Mouse (Mus musculus): Measurements from ENCODE around the gene Fn3krp. TPM values are rescaled to one million over a fixed set of nuclear protein-coding genes. Genes with fewer than 3 reads are reported as not detected.

Gene Fn3krp
- total RNA-seq (2021): 1 to 10 TPM; 5.2 to 6.5 TPM

DNA sequence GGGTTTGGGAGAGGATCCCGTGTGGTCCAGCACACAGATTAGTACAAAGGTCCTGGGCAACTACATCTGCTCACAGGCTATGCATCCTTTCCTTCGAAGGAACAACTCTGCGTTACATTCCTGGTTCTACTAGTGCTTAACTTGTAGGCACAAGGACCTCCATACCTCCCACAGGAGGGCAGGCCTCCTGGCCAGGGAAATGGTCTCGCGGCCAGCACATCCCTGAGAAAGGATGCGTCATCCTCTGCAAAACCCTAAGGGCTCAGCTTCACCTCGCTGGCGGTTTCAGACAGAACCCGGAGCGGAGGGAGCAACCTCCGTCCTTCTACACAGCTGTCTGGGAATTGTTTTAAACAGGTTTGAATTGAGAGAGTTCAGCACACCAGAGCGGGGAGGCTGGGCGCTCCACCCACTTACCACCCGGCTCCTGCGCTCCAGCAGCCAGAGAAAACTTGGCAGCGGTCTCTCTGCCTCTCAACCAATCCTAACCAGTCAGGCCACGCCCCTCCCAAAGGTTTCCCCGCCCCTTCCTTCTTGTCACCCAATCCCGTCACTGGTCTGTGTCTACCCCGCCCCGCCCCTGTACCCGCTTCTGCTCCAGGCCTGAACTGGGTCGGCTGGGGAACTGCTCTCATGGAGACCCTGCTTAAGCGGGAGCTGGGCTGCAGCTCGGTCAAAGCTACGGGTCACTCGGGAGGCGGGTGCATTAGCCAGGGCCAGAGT, at the start of gene Fn3krp:
TSS of gene Fn3krp (plus strand) at position 572 of the 723 bp plus-strand sequence.
- peak; percentile 100 for DNase-seq

DNA sequence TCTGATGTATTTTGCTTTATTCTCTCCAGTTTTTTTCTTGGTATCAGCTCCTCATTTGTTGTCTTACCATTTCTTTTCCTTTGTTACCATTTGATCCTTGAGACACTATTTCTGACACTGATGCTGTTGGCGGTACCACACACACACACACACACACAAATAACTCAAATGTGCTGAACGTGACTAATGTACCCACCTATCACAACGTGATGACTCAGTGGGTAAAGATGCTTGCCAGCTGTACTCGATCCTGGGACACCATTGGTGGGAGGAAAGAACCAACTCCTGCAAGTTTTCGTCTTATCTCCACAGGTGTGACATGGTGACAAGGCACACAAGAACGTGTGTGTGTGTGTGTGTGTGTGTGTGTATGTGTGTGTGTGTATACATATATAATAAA, 47.9 kb upstream of the Fn3krp start:
- DNase-seq: no peak

DNA sequence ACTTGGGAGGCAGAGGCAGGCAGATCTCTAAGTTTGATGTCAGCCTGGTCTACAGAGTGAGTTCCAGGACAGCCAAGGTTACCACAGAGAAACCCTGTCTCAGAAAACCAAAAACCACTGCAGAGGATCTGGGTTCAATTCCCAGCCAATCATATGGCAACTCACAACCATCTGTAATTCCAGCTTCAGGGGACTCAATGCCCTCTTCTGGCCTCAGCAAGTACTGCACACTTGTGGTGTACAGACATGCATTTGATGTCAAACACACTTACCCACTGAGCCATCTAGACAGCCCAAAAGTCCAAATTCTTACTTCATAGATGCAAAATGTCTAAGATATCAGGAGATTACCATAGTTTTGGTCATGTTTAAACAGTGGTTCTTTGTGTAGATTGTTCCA, 42.6 kb upstream of the Fn3krp start:
- DNase-seq: no peak

DNA sequence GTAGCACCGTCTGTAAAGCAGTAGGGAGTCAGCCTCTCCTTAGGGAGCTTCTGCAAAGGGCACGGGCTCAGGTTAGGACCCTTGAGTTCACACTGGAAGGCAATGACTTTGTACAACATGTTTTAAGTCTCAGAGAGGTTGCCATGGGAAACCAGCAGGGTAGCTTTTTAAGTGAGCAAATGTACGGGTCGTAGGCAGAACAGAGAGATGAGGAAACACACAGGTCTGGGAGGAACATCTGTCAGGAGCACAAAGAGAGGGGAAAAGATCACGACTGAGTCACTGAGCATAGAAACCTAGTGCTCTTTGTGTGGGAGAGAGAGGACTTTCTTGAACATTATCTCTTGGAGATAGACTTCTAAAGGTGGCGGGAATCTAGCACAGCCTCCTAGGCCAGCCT, 40.9 kb upstream of the Fn3krp start:
- DNase-seq: no peak

DNA sequence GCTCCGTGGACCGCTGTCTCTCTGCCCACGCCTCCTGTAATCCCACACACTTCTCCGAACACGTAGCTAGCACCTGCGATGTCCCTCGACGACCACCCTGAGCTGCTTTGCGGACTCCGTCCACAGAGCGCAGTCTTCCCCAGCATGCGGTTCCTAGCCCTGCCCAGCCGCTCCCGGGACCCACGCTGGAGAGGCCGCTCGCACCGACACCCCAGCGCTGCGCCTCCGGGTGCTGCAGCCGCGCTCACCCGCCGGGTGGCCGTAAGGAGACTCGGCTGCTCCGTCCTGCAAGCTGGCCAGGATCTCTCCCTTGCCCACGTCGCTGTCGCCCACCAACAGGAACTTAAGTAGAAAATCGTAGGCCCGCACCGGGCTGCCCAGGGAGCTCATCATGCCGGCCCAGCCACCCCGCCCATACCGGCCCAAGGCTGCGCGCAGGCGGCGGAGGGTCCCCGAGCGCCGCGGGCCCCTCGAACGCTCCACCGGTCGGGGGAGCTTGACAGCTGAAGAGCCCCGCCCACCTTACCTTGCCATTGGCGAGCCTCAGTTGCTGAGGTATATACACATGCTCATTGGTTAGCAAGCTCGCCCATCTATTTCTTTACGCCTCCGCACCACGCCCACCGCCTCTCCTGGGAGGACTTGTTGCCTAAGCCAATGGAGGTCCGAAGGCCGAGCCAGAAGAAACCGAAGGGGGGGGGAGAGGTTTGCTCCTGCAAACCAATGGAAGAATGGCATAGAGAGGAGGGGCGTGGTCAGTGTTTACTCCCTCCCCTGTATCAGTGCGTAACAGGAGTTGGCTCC, 33.2 kb upstream of the Fn3krp start, which contains the start of gene Rab40b:
TSS of gene Rab40b (minus strand) at position 502 of the 804 bp plus-strand sequence.
- DNase-seq: peak; percentile 94

DNA sequence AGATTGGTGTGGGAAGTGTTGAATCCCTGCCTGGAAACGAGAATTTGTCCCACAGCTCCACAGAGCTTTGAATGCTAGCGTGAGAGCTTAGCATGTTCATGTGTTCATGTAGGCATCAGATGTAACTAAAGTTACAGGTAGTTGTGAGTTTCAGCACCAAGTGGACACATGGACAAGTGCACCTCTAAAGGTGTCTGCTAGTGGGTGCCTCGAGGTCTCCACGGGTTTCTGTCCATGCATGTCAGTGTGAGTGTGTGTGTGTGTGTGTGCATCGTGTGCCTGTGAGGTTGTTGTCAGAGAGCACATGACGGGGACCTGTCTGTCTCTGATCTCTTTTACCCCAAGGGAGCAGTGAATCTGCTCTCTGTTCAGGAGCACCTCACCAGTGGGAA, 32.7 kb upstream of the Fn3krp start:
- DNase-seq: no peak

DNA sequence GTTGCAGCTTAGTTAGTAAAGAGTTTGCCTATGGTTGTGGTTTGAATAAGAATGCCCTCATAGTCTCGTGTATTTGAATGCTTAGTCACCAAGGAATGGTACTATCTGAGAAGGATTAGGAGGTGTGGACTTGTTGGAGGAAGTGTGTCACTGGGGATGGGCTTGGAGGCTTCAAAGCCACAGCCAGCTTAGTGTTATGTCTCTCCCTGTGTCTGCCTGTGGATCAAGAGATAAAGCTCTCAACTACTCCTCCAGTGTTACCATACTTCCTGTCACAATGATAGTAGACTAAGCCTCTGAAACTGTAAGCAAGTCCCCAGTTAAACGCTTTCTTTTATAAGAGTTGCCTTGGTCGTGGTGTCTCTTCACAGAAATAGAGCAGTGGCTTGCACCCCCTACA, 30.4 kb upstream of the Fn3krp start:
- no peak for DNase-seq

DNA sequence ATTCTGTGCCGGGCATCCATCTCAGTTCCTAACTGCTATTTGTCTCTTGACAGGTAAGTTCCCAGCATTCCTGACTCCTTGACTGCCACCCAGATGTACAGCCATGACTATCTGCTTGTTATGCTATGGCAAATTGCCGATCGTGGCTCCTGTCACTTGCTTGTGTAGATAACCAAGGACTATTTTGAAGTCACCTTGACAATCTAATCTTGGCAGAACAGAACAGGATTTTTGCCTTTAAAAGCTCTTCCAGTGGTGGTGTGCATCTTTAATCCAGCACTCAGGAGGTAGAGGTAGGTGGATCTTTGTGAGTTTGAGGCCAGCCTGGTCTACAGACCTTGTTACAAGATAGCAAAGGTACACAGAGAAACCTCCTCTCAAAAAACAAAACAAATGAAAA, 28.8 kb upstream of the Fn3krp start:
- no peak for DNase-seq

DNA sequence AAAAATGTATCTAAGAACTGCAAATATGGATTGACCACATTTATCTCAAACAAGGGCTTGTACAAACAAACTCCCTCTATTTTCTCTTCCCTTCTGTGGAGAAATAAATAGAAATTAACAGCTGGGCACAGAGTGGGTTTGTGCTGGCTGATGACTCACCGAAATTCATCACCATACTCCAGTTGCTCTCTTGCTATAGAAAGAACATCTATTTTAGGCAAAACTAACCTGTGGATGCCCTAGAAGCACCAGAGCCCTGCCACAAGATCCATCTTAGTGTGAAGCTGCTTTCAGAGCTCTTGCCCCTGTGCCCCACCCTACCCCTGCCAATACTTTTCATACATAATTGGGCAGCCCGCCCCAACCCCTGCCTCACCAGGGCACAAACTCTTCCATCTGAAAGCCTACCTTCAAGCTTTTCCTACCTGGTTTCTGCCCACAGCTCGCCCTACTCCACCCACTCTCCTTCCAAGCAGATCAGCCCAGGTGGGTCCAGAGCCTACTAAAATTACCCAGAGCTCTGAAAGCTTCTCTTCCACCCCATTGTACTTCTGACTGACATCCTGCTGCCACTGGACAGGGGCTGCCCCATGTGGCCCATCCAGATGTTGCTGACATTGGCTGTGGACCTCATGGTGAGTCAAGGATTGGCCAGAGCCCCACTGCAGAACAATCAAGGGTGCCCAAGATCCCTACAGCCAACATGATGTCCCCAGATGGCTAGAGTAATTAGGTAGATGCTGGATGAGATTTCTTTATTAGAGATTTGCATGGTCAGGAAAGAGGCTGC, 13.6 kb upstream of the Fn3krp start:
- no peak for DNase-seq

DNA sequence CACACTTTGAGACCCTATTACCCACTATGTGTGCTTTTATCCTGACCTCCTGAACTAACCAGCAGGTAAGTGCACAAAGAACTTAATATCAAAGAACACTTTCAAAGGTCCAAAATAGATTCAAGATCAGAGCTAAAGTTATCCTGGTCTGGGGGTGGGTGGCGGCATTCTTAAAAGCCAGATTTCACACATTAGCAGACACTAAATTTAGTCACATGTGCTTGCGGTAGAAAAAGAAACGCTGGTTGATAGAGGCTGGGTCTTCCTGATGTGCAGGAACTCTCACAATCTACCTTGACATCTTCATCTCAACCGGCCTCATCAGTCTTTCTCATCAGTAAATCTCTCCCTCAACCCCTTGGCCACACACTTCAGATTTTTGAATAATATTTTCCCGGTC, 6.4 kb upstream of the Fn3krp start:
- no peak for DNase-seq

DNA sequence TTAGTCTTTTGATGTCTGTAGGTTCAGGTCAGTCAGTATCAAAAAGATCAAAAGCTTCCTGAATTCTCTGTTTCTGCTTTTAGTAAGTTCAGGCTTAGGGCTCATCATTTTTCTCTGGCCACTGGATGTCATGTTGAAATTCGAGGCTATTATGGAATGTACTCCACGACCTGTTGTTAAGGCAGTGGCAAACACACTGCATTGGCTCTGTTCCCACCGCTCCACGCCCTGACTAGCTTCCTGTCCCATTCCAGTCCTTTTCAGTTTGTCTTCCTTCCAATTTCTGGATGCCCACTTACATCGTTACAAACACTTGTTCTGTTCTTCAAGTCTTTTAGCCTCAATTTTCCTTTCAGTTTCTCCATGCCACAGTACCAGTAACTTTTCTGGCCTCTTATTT, 5.8 kb upstream of the Fn3krp start:
- peak; percentile 17 for DNase-seq

DNA sequence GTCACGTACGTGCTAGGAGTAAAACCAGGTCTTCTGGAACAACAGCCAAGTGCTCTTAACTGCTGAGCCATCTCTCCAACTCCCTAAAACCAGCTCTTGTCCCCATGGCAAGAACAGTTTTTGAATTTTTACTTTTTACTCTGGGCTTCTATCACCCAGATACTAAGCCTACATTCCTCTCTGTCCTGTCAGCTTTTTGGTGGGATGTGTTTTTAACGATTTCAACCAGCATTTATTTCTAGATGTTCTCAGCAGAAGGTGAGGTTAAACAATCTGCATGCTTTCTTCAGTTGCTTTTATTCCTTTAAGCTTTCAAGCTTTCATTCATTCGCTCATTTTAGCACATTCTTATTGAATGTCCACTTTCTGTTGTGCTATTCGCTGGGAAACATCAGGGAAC, 3.2 kb upstream of the Fn3krp start:
- DNase-seq: no peak

DNA sequence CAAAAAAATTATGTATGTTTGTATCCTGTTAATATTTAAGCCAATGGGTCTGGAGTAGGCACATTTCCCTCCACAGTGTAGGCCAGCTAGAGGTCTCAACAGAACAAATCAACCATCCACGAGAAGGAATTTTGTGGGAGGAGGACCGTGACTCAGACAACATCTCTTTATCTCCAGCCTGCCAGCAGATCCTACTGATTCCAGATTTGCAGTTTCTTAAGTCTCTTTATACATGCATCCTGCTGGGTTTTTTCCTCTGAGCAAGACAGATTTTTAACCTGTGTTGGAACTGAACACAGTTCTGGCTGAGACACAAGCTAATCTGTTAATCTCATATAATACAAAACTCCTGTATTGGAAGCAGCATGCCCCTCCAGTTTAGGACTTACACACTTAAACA, 2.3 kb upstream of the Fn3krp start:
- DNase-seq: no peak

DNA sequence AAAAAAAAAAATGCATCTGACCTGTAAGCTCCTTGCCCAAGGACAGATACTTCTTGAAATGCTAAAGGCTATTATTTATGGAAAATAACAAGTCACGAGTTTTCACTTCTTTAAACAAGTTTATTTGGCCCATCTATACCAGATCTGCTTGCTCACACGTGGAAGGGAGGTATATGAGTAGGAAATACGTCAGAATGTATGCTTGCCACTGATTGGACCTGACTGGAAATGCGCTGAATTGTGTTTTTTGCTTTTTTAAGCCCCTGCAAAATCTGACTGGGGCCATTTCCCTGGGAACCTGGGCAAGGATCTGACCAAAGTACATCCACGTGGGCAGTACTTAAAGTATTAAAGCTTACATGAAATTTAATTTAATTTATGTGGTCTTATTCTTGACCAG, 822 bp upstream of the Fn3krp start:
- DNase-seq: no peak

DNA sequence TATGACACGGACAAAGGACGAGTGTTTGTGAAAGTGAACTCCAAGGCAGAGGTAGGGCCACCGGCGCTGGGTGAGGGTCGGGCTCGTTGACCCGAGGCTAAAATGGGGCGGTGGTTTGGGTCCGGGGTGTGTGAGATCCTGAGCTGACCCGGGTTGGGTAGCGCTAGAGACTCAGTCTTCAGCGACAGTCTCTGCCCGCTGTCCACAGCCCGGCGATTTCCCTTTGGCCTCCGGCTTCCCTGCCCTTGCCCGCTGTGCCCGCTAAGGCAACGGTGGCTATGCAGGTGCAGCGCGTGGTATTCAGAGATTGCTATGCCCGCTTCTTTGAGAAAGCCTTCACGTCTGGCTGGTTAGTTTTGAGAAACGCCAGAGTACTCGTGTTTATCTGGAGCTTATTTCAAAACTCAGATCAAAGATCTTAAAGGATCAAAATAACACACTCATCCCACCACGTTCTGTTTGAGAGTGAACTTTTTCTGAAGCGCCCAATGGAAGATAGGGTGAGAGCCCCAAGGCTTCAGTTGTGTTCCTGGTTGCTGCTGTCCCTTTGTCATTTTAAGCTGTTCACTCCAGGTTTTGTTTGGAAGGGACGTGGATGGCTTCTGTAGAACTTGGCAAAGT, 462 bp downstream of the Fn3krp start:
- DNase-seq: no peak

DNA sequence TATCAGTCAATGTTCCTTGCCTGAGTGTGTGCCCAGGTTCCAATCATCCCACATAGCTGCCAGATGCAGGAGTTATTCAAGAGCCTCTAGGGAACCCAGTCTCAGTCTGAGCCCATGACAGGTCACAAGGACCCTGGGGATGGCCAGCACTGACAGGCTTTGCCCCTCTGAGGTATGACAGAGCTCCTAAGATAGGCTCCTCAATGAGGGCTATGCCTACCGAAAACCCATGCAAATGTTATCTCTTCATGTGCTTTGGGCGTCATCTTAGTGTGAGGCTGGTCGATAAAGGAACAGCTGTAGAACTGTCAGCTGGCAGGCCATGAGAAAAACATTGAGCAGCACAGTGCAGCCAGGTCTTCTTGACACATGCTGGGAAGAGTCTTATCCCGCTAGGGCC, 12.2 kb downstream of the Fn3krp start:
- no peak for DNase-seq

DNA sequence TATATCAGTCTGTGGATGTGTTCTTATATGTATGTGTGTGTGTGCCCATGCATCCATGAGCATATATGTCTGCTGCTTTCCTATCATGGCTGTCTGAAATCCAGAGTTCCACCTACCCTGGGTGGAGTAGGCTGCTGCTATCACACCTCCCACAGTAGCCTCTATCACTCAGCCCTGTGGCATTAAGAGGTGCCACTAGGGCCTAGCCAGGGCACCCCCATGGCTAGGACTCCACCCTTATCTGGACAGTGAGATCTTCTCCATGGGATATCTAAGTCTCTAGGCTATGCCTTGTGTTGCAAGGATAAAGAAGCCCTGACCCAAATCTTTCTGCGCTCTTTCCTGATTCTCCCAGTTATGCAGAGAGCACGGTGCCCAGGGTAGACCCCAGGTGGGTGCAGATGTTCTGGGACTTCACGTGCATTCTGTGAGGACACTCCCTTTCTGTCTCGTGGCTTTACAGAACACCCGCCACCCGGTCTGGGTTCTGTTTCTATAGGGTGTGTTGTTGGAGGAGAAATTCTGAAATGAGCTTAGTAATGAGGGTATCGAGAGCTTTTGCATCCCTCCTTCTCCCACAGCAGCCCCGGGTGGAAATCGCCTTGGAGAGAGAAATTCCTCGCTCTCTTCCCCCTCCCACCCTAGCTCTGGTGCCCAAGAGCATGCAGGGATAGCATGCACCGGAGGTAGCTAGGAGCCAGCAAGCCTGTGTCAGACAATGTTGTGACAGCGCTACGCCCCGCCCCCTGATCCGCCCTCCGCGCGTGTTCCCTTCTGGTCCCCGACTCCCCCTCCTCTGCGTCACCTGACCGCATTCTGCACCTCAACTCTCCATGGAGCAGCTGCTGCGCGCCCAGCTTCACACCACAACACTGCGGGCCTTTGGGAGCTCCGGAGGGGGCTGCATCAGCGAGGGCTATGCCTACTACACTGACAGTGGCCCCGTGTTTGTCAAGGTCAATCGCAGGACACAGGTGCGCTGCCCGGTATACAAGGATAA, 13.3 kb downstream of the Fn3krp start, which contains the start of gene Fn3k:
TSS of gene Fn3k (plus strand) at position 758 of the 1,000 bp plus-strand sequence.
- DNase-seq: peak; percentile 88

DNA sequence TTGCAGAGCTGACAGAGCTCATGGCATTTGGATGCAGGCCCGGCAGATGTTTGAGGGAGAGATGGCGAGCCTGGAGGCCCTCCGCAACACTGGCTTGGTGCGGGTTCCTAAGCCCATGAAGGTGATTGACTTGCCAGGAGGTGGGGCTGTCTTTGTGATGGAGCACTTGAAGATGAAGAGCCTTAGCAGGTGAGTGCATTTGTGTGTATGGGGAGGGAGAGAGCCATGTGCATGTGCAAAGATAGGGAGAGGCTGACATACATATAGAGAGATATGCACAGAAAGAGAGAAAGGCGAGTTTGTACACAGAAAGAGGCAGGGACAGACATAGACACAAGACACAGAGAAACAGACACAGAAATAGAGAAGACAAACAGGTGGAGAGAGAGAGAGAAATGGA, 16.0 kb downstream of the Fn3krp start:
- no peak for DNase-seq

DNA sequence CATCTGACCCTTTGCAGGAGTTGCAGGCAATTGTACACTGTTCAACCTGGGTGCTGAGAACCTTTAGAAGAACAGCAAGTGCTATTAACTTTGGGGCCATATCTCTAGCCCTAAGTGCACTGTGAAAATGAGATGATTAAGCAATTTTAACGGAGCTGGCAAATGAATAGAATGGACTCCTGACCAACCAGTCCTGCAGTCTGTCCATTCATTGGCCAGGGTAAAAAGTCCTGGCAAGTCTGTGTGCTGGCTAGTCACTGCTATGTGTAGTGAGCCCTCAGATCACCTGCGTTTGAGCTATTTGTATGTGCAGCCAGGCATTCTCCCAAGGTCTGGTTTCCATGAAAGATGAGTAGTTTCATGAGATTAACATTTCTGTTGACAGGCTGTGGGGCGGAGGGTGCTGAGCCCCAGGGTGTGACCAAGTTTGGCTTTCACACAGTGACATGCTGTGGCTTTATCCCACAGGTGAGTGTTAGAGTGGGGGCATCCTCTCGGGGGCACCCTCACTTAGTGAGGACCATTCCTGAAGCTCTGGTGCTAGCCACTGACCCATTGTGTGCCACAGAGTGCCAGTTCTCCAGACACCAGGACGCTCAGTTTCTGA, 18.6 kb downstream of the Fn3krp start:
- no peak for DNase-seq

DNA sequence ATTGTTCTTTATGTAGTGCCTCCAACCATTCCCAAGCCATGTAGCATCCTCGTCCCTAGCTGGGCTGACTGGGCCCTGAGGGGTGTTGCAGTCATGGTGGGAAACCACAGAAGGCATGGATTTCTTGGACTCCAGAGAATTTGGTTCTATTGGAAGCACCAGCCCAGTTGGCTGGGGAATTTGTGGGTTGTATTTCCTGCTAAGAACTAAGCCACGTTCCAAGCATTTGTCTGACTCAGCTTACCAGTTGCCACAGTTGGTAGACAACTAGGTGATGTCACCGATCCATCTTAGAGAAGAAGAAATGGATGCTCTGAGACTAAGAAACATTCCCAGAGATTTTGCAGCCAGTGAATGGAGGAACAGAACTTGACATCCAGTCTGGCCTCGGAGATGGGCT, 20.5 kb downstream of the Fn3krp start:
- no peak for DNase-seq

DNA sequence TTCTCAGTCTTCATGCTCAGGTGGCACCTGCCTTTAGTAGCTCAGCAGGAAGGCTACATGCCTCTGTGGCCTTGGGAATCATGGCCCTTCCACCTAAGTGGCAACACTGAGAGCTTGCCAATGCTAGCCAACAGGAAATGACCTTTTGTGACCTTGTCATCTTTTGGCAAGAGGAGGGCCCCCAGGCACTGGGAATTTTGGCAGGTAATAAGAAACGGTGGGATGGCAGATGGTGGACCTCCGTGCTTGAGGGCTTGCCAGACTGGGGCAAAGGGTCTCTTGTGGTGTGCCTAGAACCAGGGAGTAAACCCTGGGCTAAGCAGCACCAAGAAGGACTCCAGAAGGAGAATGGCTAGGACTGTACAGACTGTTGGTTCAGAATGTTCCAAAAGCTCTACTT, 20.9 kb downstream of the Fn3krp start:
- no peak for DNase-seq

Data from heart, postnatal 4 days (tissue).